Mouse (Mus musculus): ENCODE results near the gene Tom1l2.

The Tom1l2 gene

DNA sequence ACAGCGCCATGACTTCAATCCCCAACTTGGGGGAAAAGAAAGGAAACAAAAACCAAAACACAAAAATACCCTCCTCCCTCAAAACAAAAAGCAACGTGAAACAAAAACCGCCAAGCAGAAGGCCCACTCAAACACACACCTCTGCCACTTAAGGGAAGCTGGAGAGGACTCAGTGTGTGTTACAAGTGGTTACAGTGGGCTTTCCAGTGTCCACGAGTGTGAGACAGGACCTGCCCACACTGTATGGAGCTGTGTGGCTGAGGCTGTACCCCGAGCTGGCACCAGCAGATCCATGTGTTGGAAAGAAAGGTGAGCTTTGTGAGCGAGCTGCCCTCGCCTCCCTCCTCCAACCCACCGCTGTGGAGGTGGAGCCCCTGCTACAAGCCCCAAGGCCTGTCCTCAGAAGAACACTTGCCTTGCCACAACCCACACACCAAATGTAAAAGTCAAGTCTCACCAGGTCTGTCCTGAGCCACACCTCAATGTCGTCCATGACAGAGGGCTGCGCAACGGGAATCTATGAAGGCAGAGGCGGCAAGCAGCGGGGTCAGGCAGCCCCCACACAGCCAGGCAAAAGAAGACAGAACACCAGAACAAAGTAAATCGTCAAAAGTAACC, 120.2 kb downstream of the Tom1l2 start:
- DNase-seq (ENCODE audit: inconsistent ontology term), result no peak

DNA sequence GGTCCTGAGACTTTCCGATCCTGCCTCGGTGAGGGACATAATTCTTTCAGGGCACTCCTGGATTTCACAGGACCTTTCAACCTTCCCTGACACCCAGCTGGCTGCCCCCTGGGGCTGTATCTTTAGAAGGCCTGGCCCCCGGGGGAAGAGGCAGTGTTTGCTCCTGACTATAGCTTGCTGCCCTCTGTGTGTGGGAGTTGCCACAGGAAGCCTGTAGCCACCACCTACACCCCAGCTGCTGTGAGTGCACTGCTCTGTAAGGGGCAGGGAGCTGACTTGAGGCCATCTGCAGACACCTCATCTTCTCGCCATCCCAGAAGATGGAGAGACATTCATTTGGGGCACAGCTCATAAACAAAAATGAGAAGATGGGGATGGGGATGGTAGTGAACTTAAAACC, 120.8 kb downstream of the Tom1l2 start:
- DNase-seq (ENCODE audit: inconsistent ontology term), result no peak

DNA sequence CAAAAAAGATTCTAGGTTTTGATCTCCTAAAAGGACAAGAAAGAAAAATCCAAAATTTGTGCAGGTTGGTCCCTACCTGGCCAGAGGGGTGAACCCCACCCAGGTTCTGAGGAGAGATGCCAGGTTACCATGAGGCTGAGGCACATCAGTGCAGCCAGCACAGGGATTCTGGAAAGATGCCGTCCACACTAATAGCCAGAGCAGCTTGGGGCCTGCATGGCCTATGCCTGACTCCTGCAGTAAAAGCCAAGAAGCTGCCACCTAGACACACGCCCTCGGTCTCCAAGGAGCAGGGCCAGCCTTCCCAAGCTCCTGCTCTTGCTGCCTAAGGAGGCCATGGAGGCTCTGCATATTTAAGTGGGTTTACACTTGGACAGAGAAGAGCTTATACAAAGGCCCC, 121.4 kb downstream of the Tom1l2 start:
- no peak for DNase-seq (ENCODE audit: inconsistent ontology term)

DNA sequence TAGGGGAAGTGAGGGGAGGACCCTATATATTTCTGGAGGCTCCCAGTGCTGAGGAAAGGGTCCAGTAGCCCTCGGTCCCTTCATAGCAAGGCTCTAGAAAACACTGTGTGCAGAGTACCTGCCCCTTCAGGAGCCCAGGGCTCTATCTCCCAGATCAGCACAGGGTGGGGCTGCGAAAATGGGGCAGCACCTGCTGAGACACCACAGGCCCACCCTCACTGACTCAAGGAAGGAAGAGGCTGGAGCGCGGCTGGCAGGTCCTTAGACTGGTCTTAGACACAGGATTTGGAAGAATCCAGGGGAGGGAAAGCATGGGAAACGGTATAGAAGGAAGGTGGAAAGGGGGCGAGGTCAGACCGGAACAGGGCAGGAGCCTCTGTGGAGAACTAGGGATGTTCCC, 122.2 kb downstream of the Tom1l2 start:
- DNase-seq (ENCODE audit: inconsistent ontology term), result no peak

DNA sequence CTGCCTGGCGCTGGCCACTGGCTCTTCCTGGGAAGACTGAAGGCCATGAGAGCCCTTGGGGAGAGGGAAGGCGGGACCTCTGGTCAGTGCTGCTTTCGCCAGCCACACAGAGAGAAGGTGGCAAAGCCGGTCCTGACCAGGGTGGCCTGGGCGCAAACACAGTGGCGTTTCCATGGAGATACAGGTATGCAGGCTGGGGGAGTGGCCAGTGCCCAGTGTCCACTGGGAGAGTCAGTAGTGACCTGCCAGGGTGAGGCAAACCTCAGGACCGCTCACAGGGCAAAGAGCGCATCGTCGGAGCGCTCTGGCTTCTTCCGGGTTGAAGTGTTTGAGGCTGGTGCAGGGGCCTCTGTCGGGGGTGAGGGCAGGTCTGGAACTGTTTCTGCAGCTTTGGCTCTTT, 122.9 kb downstream of the Tom1l2 start:
- DNase-seq (ENCODE audit: inconsistent ontology term), result no peak

DNA sequence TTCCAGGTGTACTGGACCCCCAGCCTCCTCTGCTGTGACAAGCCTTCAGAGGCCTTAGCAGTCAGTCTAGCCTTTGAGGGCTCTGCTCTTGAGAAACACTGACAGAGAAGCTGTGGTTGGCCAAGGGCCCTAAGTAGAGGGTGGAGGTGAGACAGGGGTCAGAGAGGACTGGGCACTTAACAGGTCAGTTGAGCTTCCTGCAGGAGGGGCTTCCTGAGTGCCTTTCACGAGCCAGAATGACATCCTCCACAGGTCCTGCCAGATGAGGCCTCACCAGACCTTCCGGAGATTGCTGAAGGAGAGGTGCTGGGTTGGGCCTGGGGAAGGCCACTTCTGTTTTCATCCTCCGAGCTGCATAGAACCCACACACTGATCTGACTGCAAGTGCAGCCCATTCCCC, 124.2 kb downstream of the Tom1l2 start:
- no peak for DNase-seq (ENCODE audit: inconsistent ontology term)

DNA sequence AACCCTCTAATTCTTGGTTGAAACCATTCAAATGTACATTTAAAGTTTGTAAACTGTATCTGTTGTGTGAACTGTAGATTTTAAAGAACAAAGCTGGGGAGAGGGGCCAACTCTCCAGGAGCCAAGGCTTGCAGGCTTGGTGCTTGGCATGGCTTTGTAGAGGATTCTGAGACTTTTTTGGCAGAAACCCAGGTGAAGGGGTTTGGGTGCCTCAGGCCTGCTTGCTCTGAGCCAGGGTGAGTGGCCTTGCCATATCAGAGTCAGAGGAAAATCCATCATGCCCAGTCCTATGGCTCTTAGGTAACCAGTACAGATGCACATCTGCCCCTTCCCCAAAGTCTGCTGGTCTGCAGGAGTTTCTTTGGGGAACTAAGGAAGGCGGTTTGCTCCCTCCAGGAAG, 126.8 kb downstream of the Tom1l2 start:
- no peak for DNase-seq (ENCODE audit: inconsistent ontology term)

DNA sequence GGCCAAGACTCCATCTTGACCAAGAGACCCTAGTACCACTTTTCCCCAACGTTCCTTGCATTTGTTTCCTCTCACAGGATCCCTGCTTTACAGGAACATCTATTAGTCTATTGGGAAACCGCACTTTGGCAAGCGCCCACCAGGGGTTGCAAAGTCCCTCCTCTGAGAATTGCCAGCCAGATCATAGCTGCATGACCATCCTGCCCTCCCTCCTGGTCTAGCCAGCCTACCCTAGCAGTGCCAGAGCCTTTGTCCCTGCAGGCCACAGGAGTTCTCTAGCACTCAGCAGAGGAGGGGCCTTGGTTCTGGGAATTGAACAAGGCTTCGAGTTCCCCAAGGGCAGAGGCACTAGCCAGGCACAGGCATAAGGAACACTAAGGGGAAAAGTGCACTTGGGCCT, 128.0 kb downstream of the Tom1l2 start:
- peak; percentile 57 for DNase-seq (ENCODE audit: inconsistent ontology term)

DNA sequence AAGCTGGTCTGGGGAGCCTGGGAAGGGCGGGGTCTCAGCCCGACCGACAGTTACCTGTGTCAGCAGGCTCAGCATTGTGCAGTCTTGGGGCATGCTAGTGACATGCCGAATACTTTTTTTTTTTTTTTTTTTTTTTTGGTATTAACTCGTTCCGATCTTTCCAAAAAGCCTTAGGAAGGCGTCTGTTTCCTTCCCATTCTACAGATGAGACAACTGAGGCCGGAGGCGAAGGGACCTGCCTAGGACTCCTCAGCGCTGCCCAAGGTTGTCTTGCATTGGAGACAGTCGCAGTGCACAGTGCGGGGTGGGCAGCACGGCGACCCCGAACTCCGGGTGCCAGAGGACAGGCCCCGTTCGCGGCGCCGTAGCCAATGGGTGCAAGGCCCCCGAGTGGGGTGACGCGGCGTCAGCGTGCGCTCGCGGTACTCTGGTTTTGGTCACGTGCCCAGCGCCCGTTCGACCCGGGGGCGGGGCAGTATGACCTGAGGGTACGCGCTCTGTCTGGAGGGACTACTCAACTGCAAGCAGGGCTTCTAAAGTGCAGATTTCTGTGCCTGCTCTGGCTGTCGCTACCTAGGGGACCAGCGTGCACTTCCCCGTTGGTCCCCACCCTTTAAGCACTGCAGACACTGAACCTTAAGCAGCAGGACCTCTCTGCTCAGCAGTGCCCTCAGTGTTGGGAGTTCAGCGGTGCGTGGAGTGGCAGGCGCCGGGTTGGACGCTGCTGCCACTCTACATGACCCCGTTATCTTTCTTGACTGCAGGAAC, 130.1 kb downstream of the Tom1l2 start, which contains the start of gene Srebf1:
Gene Srebf1 (minus strand): TSS at position 113 of the 768 bp plus-strand sequence.
- DNase-seq (ENCODE audit: inconsistent ontology term), result peak; percentile 80

DNA sequence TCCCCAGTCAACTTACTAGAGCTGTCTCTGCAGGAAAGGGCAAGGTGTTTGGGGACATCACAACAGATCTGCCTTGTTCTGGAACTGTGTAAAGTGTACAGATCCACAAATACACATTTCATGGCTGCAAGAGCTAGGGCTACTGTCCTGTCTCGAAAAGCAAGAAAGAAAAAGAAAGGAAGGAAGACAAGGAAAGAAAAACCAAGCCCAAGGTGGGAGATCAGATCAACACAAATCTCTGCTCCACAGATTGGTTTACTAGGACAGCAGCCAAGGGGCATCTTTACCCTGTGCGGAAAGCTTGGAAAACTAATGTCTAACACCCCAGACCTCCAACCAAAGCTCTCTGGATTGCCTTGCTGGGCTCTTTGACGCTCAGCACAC, 130.6 kb downstream of the Tom1l2 start:
- no peak for DNase-seq (ENCODE audit: inconsistent ontology term)

DNA sequence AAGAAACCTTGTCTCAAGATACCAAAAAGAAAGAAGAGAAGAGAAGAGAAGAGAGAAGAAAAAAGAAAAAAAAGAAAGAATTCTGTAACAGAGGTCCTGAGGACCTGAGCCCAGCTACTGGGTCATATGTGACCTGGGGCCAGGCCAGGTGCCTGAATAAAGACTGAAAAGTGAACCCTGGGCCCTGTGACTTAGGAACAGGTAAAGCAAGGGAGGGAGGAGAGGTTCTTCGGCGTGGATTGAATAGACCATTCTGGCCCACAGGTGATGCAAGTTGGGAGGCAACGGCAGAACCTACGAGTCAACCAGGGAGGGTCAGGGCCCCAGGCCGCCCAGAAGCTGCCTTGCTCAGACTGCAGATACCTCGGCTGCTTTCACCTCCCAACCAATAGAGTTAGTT, 131.3 kb downstream of the Tom1l2 start:
- DNase-seq (ENCODE audit: inconsistent ontology term), result no peak

DNA sequence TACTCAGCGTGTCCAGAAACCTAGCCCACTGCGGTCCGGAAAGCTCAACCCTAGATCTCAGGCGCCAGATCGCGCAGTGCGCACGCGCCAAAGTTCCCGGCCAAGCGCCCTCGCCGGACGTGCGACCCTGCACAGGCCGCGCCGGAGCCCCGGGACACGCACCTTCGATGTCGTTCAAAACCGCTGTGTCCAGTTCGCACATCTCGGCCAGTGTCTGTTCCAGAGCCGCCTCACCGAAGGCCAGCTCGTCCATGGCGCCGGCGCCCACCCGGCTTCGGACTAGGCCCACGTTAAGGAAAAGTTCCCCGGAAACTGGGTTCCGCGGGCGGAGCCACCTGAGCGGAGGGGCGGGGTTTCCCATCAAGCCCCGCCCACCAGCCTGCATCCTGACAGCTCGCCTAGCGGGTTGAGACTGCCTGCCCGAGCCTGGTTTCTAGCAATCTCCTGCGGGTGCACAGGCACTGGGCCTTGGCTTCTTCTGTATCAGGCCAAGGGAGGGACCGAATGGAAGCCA, 132.4 kb downstream of the Tom1l2 start:
- DNase-seq (ENCODE audit: inconsistent ontology term), result peak; percentile 97

DNA sequence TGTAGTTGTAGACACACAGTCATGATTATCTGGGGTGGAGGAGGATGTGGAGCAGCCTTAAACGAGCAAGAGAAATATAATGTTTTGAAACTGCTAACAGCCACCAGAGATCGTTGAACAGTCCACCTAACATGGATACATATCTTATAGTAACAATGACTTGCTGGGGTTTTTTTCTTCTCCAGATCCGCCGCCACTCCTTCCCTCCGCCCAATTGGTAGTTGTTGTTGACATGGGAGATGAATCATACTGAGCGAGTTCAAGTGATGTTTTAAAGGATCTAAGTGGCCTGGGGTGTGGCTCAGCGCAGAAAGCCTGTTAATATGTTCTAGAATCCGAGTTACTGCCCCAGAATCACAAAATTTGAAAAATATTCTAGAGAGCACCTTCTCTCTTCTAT, 133.1 kb downstream of the Tom1l2 start:
- peak; percentile 61 for DNase-seq (ENCODE audit: inconsistent ontology term)

DNA sequence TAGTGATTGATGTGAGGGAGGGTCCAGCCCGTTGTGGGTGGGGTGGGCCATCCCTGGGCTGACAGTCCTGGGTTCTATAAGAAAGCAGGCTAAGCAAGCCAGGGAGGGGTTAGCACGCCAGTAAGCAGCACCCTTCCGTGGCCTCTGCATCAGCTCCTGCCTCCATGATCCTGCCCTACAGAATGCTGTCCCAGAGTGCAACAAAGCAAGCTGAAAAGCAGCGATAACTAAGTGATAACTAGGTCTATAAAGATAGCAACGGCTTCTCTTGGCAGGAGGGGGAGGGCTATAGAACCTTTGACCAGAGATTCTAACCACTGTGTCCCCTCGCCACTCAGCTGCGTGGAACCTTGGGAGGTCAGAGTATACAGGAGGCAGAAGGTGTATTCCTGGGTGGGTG, 135.2 kb downstream of the Tom1l2 start:
- no peak for DNase-seq (ENCODE audit: inconsistent ontology term)

DNA sequence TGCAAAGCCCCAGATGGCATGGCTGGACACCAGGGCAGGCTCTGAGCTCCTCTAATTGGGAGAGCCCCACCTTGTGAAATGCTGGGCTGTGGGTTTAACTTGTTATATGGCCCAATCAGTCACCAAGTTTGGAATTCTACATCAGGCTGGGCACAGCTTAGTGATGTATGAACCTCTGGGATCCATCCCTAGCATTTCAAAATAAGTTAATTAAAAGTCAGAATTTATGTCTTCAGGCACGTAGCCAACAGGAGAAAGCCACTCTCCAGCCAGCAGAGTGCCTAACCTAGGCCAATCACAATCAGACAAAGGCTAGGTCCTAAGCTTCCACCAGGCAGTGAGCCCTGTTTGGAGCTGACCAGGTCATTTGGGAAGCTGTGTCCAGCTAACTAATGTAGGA, 136.0 kb downstream of the Tom1l2 start:
- DNase-seq (ENCODE audit: inconsistent ontology term), result no peak

DNA sequence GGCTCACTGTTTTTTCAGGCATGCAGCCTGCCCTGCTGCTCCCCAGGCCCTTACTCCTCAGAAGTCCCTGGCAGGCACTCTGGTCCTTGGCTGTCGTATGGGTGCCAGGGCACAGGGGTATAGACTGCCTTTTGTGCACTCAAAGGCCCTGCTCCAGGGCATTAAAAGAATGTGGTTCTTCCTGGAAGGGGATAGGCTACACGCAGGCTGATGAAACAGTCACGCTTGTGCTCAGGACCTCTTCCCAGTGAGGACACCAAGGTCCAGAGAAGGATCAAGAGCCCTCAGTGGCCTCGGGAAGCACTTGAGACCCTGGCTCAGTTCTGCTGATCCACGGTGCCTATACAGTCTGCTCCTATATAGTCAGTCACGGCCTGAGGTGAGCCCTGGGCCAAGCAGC, 139.4 kb downstream of the Tom1l2 start:
- DNase-seq (ENCODE audit: inconsistent ontology term), result no peak

DNA sequence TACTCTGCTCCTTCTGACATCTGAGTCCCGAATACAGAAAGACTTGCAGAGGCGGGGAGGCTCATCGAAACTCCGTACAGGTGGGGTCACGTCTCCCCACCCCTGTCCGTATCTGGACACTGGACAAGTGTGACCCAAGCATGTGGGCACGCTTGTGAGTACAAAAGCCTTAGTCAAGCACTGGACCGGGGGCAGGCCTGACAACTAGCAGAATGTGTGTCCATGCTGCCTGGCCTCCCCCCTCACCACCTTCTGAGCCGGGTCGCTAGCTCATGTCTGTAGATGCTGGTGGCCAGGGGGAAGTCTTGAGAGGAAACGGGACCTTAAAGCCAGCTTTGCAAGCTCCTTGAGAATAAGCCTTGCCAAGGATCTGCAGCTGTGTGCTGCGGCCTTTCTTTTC, 140.9 kb downstream of the Tom1l2 start:
- no peak for DNase-seq (ENCODE audit: inconsistent ontology term)

DNA sequence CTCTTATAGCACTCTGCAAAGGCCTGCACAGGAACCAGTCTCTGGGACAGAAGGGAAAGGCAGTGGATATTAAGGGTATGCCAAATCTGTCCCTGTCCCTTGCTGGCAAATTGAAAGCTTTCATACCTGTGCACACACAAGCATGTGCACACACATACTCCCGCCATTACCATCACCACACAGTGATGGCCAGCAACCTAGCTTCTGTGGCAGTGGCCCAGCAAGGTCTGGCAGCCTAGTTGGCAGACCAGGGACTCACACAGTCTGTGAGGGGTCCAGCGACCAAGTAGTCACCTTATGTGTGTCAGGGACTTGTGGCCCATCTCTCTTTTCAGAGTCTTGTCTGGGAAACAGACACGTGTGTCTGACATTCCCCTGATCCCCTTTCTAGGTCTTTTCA, 141.6 kb downstream of the Tom1l2 start:
- DNase-seq (ENCODE audit: inconsistent ontology term), result no peak

DNA sequence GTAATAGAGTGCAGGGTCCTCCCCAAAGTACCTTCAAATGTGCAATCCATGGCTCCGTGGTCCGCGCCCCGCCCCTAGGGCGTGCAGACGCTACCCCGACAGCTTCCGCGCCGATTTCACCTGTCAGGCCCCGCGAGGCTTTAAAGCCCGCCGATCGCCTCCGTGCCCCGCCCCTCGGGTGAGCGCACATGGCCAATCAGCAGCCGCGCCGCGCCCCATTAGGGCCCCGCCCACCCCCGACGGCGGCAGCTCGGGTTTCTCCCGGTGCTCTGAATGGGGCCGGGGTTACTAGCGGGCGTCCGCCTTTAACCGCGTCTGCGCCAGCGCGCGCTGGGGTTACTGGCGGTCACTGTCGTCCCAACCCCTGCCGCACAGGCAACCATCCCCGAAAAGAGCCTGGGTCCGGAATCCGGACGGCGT, 142.4 kb downstream of the Tom1l2 start:
- DNase-seq (ENCODE audit: inconsistent ontology term), result peak; percentile 97

DNA sequence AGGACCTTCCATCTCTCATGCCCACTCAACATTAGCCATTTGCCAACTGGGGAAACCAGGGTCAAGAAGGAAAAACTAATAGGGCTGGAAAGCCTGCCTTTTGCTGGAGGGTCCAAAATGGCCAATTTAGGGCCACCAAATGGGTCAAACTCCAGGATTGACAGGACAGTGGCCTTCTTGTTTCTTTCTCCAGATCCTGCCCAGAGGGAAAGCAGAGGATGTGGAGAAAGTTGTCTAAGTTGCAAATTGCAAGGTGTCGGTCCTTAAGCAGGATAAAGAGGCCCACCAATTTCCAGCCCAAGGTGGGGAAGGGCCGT, 142.8 kb downstream of the Tom1l2 start:
- no peak for DNase-seq (ENCODE audit: inconsistent ontology term)

DNA sequence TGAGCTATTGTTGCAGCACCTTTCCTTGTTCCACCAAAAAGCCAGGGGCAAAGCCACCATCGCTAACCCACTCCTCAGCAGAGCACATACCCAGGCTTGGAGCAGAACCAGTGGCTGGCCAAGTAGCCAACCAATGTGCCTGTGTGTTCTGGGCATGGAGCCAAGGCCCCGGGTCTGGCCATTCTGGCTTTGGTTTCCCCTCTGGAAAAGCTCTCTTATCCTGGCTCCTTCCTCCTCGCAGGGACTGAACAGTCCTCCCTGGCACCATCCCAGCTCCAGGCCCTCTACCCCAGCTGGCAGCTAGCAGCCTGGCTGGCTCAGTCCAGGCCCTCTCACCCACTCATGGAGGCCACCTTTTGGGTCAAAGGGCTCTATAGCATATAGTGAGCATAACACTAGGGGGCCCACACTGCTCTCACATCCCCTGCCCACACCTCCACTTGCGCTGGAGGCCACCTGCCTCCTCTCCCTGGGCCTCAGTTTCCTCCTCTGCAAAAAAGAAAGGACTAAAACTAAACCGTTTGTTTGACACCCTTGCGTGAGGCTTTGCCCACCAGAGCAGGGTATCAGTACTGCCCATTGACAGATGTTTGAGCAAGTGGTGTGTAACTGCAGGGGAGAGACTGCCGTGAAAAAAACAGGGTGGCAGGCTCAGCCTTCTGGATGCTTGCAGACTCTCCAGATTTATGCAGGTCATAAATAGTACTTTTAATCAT, 143.3 kb downstream of the Tom1l2 start:
- peak; percentile 91 for DNase-seq (ENCODE audit: inconsistent ontology term)

DNA sequence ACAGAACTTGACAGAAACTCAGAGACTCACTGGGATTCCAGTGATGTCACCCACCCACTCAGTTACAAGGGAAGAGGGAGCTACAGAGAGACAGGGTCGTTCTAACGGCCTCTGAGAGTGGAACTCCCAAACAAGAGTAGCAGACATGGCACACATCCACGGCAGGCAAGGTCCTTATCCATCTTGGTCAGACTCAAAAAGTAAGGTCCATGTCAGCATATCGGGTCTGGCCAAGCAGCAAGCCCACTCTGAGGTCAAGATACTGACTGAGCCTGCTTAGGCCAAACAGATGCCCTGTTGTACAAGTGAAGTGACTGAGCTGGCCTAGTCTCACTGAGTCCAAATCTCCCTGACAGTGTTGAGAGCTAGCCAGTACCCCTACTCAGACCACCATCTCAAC, 144.0 kb downstream of the Tom1l2 start:
- DNase-seq (ENCODE audit: inconsistent ontology term), result no peak

DNA sequence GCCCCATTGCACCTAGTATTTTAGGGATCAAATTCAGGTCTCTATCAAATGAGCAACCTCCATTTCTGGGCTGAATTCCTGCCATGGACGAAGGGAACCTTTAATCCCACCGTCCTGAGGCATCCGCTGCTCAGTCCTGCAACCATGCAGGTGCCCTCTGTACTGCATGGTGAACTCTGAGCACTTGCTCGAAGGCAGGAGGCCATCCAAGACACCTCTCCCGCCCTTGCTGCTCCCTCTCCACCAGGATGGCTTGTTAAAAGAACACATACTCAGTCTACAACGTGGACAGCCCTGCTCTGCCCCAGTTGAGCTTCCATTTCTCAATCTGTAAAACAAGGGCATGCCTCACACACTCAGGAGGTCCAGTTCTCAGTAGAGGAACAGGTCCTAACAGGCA, 144.5 kb downstream of the Tom1l2 start:
- no peak for DNase-seq (ENCODE audit: inconsistent ontology term)
